Mouse (Mus musculus): ENCODE results near the gene Purb.
A peak's percentile ranks its signal among the peaks of the same experiment; 100 is the strongest.

DNA sequence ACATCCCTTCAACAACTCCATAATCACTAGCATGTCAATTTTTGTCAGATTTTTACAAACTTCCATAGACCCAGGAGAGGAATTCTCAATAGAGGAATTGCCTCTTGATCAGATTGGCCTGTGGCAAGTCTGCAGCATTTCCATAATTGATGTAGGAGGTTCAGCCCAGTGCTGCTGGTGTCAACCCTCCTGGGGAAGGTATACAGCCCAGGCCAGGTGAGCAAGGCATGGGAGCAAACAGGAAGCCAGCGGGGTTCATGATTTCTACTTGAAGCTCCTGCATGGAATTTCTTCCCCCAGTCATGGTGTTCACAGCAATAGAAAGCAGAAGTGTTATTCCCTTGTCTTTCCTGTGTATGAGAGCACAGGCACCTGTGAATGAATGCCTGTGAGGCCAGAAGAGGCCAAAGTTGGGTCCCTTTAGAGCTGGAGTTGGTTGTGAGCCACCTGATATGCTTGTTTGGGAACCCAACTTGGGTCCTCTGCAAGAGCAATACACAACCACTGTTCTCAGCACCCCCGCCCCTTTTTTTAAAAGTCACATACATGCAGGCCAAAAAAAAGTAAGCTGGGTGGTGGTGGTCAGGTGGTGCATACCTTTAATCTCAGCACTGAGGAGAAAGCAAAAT, 54.9 kb downstream of the Purb start:
- TF ChIP-seq NRF1 (IDR thresholded peaks at IDR 0.05; ENCODE audit: low read depth, low read length) (no peak), EP300 (IDR thresholded peaks at IDR 0.05; ENCODE audit: low read length) (peak; percentile 3; the same call in 1 of the 2 replicates), UBTF (IDR thresholded peaks at IDR 0.05; ENCODE audit: low read depth, low read length) (no peak), CTCF (conservative IDR thresholded peaks at IDR 0.05 in 1 of 2, IDR thresholded peaks at IDR 0.05 in 1 of 2; ENCODE audit: low read depth in 2 of 2, low read length in 2 of 2) (no peak), MAX (IDR thresholded peaks at IDR 0.05; ENCODE audit: low read length) (no peak), POLR2A (IDR thresholded peaks at IDR 0.05; ENCODE audit: low read depth, low read length) (peak; percentile 60), MAZ (IDR thresholded peaks at IDR 0.05; ENCODE audit: low read depth, low read length) (0 out of 2 replicates have a peak, but pooled peaks have one; percentile 22)
